Mouse (Mus musculus) kidney, postnatal 25 days (tissue): ENCODE data around the gene Tbc1d5.

Experiments
- DNase-seq, 2 experiments: peaks; one replicate each; pipeline ENCODE4 v3.0.0; 2021; ENCODE audit warnings: mixed read lengths in 2 of 2

Tbc1d5 gene

DNA sequence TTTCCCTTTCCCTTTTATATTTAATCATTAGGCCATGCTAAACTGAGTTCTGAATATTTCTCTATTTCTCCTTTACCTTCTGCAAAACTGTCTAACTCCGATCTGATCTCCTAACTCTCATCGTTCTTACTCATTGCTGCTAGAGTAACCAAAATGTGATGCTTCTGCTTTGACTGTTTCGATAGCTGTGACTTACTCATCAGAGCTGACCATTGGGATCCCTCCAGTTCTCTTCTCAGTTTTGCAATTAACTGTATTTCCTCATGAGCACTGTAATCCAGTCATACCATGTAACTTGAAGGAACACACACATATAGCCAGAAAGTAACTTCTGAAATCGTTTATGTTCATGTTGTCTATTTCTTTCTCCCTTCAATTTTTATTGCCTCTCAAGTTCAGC lies 306.6 kb downstream of the Tbc1d5 start:
- DNase-seq: no peak

DNA sequence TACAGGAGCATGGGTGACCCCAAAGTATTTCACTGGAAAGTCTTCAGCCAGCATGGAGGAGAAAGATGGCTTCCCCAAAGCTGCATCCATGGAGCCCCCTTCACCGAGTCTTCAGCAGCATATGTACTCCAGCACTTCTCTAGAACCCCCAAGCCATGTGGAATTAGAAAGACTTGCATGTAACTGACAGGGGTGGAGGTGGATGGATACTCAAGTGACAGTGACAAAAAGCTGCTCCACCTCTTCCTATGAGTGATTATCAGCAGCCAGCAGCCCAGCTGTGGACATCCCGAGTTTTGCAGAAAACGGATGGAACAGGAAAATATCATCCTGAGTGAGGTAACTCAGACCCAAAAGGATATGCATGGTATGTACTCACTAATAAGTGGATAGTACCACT lies 311.9 kb downstream of the Tbc1d5 start:
- no peak for DNase-seq

DNA sequence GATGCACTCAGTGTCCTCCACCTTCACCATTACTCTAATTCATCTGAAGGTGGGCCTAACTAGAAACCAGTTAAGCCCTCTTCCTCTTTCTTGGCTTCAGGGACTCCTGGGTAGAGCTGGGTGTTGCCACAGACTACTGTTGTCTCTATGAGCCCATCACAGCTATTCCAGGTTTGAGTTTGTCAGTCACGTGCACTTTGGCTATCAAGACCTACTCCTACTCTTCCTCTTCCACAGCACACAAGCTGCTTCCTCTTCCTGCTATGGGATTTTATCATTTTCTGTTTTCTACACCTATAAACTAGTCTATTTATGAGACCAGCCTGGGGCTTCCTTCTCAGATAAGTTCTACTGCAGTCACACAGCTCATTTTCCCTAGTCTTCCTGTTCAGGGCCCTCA lies 314.4 kb downstream of the Tbc1d5 start:
- no peak for DNase-seq

DNA sequence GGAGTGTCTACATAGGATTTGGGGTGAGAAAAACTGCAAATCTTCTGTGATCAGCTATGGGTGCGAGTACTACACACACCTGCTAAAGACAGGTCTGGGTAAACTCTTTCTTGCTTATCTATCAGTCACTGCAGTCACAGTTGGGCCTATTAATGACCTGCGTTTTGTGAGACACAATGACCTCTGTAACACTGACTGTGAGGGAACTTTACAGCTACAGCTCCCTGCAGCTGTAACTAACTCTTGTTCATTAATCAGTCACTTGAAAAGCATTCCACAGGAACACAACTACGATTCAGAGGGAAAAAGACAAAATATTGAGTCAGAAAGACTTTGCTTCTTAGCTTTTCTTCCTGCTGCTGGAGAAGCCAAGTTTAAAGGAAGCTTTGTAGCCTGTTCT lies 325.9 kb downstream of the Tbc1d5 start:
- DNase-seq: no peak

DNA sequence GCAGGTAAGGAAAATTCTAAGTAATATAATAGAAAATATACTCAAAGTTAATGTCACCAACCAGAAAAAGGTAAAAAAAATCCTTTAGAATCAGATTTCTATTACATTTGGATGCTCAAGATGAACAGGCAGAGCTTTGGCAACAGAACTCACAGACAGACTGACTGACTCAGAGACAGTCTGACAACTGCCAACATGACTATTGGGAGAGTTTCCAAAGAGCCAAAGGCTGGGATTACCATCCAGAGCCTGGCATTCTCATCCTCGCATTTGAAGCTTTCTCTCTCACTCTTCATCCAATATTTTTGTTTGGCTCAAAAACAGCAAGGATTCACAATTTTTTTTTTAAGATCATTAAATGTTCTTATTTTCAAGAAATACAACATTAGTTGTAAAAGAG lies 327.8 kb downstream of the Tbc1d5 start:
- no peak for DNase-seq

DNA sequence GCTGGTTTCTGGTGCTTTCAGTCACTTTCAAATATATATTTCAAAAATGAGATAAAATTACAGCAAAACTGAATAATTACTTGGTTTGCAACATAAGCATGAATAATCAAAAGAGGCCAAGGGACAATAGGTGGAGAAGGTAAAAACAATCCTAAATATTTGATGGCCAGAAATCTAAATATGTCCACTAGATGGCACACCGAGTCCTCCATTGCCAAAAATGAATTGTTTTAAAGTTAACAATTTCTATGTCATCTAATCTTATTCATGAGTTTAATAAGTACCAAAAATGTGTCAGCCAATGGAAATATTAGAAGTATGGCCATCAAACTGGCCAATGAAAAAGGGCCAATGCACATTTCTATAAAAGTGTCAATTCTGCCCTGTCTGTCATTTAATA lies 365.1 kb downstream of the Tbc1d5 start:
- no peak for DNase-seq

DNA sequence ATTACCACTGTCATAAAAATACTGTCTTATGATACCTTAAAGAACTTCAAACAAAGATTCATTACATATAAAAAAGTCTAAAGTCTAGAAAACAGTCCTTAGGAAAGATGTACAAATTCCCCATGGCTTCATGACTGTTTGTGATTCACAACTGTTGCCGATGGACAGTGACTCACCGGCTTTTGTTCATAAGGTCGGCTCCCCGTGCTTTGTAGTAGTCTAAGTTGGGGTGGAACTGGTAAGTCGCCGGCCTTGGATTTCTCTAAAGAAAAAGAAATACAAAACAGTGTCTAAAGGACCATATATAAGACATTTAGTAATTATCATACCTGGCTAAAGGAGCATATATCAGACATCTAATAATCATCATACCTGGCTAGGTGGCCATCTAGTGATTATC lies 365.6 kb downstream of the Tbc1d5 start:
- DNase-seq: no peak

DNA sequence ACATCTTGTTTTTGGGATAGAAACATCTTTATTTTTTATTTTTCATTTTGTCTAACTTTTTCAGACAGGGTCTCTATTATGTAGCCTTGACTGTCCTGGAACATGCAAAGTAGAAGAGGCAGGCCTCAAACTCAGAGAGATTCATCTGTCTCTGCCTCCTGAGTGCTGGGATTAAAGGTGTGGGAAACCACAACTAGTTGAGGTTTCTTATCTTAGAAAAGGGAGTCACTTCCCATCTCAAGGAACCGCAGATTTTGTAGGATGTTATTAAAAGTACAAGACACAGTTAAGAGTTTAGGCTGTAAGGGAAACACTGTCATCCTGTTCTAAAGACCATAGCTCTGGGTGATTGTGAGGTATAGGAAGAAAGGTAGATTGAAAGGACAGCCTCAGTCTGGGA lies 373.5 kb downstream of the Tbc1d5 start:
- no peak for DNase-seq

DNA sequence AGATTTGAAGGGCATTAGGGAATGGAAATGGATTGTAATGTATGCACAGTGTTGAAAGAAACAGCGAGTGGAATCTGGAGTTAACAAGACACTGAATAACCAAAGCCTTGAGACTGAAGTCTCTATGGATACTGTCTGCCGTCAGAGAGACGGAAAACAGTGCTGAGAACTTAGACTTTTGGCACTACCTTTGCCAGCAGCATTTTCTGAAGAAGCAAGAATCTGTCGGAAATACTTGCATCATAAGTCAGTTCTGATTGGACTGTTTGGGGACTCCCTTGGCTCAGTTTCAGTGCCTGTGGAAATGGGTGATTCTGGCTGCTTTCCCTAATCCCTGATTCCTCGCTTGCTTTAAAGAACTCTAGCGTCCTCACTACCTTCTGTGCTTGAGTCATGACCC lies 375.9 kb downstream of the Tbc1d5 start:
- no peak for DNase-seq

DNA sequence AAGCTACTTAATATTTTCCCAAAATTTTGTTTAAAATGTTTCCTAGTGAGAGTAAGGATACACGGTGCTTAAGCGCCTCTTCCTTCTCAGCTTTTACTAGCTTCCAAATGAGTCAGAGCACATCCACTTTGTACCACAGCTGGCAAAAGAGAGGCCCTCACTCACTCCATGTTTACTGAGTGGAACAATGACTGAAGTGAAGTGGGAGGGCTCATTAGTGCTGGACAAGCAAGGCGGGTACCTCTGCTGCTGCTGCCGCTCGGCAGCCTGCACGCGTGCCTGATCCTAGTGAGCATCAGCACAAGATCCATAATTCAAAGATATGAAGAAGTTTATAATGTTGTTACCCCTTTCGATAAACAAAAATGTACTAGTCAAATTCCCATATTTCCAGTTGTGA lies 376.8 kb downstream of the Tbc1d5 start:
- no peak for DNase-seq

DNA sequence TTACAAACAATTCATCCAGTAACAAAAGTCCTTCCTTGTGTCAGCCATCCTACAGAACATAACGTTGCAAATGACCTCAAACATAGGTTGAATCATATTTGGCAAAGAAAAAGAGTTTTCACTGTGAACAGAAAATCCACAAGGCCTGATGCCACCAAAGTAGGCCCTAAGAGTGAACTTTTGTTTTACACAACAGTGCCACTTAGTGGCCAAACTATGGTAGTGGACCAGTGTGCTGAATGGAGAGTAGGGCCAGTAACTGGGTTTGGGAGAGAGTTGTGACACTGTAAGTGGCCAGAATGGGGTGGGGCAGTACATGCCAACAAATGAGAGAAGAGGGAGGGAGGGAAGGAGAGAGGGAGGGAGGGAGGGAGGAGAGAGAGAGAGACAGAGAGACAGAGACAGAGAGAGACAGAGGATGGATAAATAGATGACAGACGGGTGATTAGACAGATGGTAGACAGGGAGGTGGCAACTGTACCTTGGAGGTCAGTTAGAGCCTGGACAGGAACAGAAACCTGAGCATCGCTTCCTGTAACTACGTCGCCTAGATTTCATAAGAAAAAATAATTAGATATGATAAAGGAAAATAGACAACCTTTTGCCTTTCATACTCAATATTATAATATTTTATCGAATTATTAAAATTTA lies 383.6 kb downstream of the Tbc1d5 start:
- DNase-seq: peak; percentile 44 to 54

DNA sequence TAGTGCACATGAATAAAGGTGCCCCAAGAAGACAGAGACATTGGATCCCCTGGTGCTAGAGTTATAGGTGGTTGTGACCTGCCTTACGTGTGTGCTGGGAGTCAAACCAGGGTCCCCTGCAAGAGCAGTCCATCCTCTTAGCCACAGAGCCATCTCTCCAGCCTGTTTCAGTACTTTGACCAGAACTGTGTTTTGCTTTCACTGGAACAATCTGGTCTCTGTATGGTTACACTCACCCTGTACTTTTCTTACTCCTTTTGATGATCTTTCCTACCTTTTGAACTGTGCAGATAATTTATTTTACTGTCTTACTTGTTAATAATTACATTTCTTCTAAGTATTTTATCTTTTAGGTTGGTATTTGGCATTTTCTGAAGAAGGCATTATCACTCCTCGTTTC lies 387.5 kb downstream of the Tbc1d5 start:
- DNase-seq: no peak

DNA sequence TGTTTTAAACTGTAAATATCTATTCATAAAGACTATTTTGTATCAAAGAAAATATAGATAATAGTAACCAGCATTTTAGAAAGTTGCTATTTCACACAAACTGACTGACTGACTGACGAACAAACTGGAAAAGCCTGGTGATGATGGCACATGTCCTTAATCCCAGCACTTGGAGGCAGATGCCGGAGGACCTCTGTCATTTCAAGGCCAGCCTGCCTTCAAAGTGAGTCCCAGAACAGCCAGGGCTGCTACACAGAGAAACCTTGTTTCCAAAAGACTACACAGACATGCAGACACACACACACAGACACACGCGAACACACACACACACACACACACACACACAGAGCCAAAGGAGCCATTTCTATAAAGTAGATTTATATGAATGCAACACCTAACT lies 390.3 kb downstream of the Tbc1d5 start:
- no peak for DNase-seq

DNA sequence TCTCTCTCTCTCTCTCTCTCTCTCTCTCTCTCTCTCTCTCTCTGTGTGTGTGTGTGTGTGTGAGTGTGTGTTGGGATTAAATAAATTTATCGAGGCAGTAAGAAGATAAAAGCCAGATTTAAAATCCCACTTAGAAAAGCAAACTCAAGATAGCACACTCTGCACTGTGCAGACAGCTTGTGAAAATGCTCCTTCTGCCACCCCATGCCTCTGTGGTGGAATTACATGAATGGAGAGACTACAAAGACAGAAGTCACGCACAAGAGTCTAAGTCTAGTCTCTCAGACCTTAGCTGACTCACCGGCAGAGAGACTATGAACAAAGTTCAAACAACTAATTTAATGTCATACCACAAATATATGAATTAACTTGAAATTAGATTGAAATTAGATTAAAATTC lies 403.9 kb downstream of the Tbc1d5 start:
- DNase-seq: no peak

DNA sequence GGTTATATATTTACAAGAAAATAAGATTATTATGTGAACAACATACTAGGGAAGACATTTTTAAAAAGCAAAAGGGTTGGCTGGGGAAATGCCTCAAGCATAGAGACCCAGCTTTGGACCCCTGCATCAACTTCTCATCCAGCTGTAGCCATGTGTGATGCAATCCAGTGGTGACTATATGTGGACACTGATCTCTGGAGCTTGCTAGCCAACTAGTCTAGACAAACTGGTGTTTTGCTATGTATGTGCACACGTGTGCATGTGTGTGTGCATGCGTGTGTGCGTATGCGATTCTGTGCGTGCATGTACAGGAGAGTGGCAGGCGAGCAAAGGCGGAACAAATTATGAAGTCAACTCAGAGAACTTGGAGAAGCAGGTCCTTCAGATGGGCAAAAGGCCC lies 414.8 kb downstream of the Tbc1d5 start:
- DNase-seq: no peak

DNA sequence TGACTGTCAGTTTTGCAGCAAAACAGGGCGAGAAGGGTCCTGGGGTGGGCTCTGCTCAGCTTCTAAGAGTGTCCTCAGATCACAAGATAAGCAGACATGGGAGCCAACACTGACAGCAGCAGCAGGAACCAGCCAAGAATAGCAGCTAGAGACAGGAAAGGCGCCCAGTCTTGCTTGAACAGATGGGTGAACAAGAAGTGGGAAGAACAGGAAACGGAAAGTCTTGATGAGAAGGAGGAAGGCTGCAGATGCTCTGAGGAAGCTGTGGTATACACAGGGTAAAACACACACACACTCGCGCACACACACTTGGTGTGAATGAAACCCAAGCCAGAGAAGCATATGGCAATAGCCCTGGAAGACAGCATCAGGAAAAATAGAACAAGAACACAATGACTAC lies 415.7 kb downstream of the Tbc1d5 start:
- no peak for DNase-seq

DNA sequence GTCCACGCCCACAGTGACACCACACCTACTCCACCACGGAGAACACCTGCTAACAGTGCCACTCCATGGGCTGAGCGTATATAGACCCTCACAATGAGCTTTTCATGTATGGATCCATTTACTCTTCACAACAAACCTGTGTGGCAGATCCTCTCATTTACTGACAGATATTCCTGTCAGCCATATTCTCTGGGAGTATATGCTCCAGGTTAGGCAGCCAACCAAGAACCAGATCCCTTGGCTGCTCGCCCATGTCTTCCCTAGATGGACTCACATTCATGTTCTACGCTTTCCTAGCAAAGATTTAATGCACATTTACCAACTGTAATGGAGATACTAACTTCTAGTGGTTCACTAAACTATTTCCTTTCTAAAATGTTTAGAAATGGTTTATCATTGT lies 416.9 kb downstream of the Tbc1d5 start:
- no peak for DNase-seq

DNA sequence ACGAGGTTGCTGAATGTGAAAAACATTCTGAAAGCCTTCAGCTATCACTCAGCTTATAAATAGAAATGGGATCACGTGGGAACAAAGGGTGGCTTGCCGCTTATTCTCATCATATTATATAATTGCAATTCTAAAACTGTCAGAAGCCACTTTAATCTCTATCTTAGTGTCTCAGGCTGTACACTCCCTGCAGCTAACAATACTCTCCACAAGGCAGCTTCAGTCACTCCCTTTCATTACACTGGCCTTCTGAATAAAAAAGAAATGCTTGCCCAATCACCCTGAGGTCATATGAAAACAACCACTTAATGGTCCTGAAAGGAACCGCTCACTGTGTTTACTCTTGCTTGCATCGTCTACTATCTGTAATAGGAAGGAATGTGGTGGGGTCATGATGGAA lies 418.1 kb downstream of the Tbc1d5 start:
- DNase-seq: no peak

DNA sequence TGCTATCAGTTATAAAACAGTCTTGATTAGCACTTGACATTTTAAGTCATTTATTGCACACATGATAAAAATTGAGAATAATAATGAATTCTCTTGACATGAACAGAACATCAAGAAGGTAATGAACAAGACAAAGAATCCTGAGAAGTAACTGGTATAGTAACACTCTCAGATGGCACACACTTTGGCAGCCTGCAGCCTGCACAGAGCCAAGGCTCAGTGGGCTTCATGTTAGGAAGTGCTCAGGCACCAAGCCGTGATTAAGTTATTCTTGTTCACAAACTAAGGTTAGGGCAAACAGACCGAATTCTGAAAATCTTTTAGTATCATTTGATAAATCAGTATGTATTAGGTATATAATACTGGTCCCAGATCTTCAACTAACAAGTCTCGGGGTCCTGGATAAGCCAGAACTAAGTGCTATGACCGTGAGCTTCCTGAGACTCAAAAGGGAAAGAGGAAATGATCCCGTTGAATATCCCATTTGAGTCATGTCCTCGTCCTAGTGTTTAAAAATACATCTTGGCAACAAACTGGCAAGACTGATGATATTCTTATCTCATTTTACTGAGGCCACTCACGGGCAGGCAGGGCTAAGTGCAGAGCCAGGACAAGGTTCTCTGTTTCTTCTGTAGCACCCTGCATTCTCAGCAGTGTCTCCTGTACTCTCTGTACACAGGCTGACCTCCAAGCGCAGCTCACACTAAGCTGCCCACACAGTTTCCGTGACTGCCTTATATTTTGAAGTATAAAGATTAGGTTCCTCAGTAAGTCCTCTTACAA lies 425.6 kb downstream of the Tbc1d5 start:
- DNase-seq: no peak

DNA sequence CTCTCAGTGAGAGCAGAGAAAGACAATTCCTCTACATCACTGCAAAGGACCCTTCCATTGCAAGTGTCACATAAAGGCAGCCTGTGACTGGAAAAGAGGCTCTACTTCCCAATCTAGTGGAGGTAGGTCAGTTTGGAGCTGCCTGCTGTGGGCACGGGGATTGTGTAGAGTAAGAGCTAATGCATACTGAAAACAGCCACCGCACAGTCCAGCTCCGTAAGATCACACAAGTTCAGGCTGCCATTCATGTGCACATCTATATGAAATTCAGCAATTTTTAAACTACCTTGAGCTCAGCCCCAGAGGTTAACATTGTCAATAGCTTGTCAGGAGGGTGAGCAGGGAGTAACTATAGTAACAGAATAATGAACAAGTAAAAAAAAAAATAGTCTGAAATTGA lies 426.4 kb downstream of the Tbc1d5 start:
- no peak for DNase-seq

DNA sequence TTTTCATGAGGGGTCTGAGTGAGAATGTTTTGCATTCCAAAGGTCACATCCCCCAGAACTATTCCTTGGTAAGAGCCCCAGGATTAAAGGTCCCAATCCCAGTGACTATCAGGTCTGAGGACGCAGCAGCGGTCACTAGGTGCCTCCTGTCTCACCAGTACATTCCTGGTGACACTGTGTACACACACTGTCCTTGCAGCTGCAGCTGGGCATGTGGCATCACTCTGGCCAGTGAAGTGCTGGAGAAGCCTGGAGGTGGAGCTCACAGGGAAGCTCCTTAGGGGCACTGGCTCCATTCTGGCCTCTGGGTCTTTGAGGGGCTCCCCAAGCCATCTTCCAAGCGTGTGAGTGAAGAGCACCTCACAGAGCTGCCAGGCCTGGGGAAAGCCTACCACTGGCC lies 427.2 kb downstream of the Tbc1d5 start:
- DNase-seq: no peak

DNA sequence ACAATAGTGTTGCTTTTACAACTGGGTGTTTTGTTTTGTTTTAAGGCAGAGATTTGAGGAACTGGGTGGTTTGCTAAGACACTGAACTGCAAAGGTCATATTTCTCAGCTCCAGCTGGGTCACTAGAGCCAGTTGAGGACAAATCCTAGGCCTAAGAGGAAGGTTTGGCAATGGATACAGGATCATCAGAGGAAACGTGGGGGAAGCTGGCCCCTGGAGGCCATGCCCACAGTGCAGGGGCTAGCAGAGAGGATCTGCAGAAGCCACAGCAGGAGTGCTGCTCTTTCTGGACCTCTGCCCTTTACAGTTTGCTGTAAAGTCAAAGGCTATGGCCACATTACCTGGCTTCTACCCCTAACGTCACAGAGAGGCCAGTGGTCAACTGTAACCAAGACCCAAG lies 428.3 kb downstream of the Tbc1d5 start:
- DNase-seq: no peak

DNA sequence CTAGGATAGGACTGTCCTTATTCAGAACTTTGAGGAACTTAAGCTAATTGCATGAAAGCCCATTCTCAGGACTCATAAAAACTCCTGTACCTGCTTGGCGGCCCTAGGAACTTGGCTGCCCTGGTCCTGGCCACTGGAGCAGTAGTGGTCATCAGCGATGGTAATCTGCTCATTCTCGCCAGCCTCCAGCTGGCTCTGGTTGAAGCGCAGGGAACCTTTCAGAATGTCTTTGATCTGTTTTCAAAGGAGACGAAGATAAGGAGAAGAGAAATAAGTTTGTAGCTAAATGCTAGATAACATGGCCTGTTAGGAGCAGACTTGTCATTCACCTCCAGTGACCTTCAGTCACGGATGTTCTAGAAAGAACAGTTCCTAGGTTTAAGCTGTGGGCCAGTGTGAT lies 437.8 kb downstream of the Tbc1d5 start:
- DNase-seq: no peak

DNA sequence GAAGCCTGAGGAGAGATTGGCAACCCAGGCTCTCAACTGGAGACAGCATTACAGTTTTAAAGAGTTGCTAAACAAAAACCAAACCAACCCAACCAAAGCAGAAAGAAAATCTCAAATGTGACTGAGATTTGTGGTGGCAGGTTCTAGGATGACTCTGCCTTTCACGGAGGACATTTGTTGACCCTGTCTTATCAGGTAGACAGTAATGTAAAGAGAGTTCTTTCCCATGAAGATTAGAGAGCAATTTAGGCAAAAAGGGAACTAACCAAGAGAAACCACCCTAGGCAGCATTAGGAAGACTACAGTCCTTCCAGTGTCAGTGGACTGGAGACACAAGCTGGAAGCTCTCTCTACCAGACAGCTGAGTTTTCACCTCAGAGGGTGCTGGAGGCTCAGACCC lies 438.3 kb downstream of the Tbc1d5 start:
- no peak for DNase-seq

DNA sequence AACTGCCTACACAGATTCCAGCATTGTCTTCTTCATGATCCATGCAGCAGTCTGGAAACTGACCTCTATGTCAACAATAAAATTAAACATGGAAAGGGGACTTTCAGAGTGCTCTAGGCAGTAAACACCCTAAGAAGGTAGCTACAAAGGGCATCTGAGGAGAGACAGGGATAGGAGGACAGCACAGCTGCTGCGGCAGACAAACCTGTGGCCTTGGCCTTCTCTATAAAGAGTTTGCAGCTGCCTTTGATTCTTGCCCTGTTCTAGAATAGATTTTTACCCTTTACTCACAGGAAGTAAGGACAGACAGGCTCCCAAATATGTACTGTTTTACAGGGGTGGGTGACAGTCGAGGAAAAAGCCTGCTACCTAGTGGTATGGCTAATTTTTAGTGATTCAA lies 440.7 kb downstream of the Tbc1d5 start:
- DNase-seq: no peak
